Mouse (Mus musculus) forebrain, embryonic 14.5 days (tissue): ENCODE results near the gene Gsta1. TPM values are rescaled to one million over a fixed set of nuclear protein-coding genes. Genes with fewer than 3 reads are reported as not detected.
A peak's percentile ranks its signal among the peaks of the same experiment; 100 is the strongest.
"Not testable (repeated sequence)": the region's sequence is repeated elsewhere in the genome, so short reads cannot be mapped to it uniquely, and the experiment has no call there.

Experiments
- ATAC-seq: fragments of 200-750 bp; cut with Nextera tagmentation; 2 replicates; pipeline ENCODE4 v1.8.0; 2017; ENCODE audit warnings: mild to moderate bottlenecking, moderate library complexity
- DNase-seq: peaks from one replicate; pipeline ENCODE4 v3.0.0-alpha.2; 2015; ENCODE audit warnings: low spot score
- H3K27ac ChIP-seq: fragments of 300-500 bp; sonication (generic); 2 replicates; pipeline ENCODE4 v1.5.1; 2014; ENCODE audit warnings: low read depth, mild to moderate bottlenecking, control low read depth, low read length, moderate library complexity
- H3K27me3 ChIP-seq: fragments of 300-500 bp; sonication (generic); replicated peaks from 2 replicates; pipeline ENCODE4 v1.6.1; 2014; ENCODE audit warnings: low read length, control low read depth, mixed read lengths; ENCODE audit not compliant: control insufficient read depth, insufficient read depth
- H3K36me3 ChIP-seq: fragments of 300-500 bp; sonication (generic); 2 replicates; pipeline ENCODE4 v1.6.1; 2014; ENCODE audit warnings: low read length, control low read depth; ENCODE audit not compliant: control insufficient read depth, insufficient read depth
- H3K4me1 ChIP-seq: fragments of 300-500 bp; sonication (generic); 2 replicates; pipeline ENCODE4 v1.6.1; 2014; ENCODE audit warnings: antibody characterized with exemption, low read length, control low read depth; ENCODE audit not compliant: control insufficient read depth, insufficient read depth
- H3K4me2 ChIP-seq: fragments of 300-500 bp; sonication (generic); 2 replicates; pipeline ENCODE4 v1.6.1; 2014; ENCODE audit warnings: mild to moderate bottlenecking, control low read depth, low read length
- H3K4me3 ChIP-seq: fragments of 300-500 bp; sonication (generic); 2 replicates; pipeline ENCODE4 v1.5.1; 2014; ENCODE audit warnings: low read depth, low read length, control low read depth
- H3K9ac ChIP-seq: fragments of 300-500 bp; sonication (generic); 2 replicates; pipeline ENCODE4 v1.6.1; 2014; ENCODE audit warnings: mild to moderate bottlenecking, low read length, control low read depth, moderate library complexity
- H3K9me3 ChIP-seq: fragments of 300-500 bp; sonication (generic); replicated peaks from 2 replicates; pipeline ENCODE4 v1.6.1; 2016; ENCODE audit warnings: low read length, control low read depth, mixed read lengths; ENCODE audit not compliant: control insufficient read depth
- WGBS: fragments of 180-500 bp; shearing (Covaris S2); extraction: QIAGEN DNeasy Blood & Tissue Kit; methylation state at CpG from one replicate; pipeline ENCODE4 v1.1.7; 2014; 5-methylcytosine and 5-hydroxymethylcytosine counted together
- polyA plus RNA-seq: library from polyadenylated mRNA; unstranded; fragments of >200 nt; fragmentation: Nextera tagmentation; extraction: Ambion mirVana; gene quantifications from 2 replicates; pipeline ENCODE4 v1.2.1, GENCODE M21; 2014

The Gsta1 gene
- polyA plus RNA-seq, 1 experiment from 2014 or later = not detected

DNA sequence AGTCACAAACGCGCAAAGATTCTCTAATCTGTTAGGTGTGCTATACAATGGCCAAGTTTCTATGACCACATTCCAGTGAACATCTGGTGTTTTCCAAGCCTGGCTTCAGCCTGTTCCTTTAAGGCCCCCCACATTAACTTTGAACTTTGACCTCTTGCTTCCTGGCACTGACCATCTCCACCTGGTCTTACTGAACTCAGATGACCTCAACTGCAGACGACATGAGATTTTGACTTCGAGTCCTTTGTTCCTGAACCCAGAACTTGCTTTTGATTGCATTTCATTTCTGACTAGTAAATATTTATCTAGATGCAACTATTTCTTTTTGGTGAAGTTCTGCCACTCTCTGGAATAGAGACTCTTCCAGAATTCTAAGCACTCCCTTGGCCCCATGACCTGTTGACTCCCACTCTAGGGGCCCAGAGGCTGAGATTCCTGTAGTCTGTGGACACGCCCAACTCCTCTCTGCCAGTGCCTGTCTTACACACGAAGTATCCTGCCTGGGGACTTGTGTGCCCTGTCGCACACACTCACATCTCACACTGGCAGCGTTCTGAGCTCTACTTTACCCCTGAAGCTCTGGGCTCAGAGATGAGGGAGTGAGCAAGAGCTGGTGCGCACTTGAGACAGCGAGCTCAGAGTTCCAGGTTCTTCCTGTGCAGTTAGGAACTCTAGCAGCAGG, 7.1 kb upstream of the Gsta1 start:
- Histone ChIP-seq H3K4me2 (no peak overlapping the region), H3K4me3 (no peak overlapping the region), H3K9me3 (no peaks in the 10 kb centered on the region), H3K36me3 (no peaks in the 10 kb centered on the region), H3K9ac (no peak overlapping the region), H3K4me1 (no peaks in the 10 kb centered on the region), H3K27me3 (no peaks in the 10 kb centered on the region), H3K27ac (no peak overlapping the region)
- ATAC-seq (no peak), DNase-seq (no peak)
- WGBS = 85% methylated on average over 10 of the region's 10 CpGs

DNA sequence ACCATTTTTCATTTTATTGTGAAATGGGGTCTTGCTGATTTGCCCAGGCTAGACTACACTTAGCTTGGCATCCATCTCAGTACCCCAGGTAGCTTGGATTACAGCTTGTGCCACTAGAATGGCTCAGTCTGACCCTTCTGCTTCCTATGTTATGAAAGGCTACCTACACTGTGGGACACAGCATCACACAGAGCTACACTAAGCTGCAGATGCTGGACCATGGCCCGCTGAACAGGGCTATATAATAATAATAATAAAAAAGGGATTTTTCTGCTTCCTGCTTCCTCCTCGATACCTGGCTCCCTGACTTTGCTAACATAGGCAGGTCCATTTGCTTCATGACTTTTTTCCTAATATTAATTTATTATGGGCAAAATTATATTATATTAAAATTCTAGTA, 6.0 kb upstream of the Gsta1 start:
- Histone ChIP-seq H3K9me3 (no peaks in the 10 kb centered on the region), H3K4me3 (no peak overlapping the region), H3K4me2 (no peak overlapping the region), H3K27me3 (no peaks in the 10 kb centered on the region), H3K9ac (no peak overlapping the region), H3K4me1 (no peaks in the 10 kb centered on the region), H3K36me3 (no peaks in the 10 kb centered on the region), H3K27ac (no peak overlapping the region)
- ATAC-seq = no peak
- no peak for DNase-seq
- 86% methylated on average over 2 of the region's 2 CpGs for WGBS

DNA sequence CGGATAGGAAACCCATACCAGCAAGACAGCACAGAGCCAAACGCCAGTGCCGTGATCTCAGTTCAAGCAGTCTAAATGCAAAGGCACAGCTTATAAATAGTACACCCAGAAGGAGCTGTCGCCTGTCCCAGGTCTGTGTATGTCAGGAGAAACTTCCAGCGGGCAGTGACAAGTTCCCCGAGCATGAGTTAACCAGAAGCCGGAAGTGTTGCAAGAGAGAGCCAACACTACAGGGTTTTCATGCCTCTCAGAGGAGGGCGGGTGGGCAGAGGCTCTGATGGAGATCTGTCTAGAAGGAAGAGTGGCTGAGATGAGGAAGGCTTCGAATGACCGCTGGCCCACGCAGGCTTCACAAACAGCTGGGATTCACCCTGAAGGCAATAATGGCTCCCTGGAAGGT, 5.2 kb upstream of the Gsta1 start:
- 83% methylated on average over 11 of the region's 11 CpGs for WGBS
- H3K27ac ChIP-seq = no peak overlapping the region
- H3K27me3 ChIP-seq = no peaks in the 10 kb centered on the region
- no peak overlapping the region for H3K4me3 ChIP-seq
- H3K9me3 ChIP-seq = no peaks in the 10 kb centered on the region
- H3K9ac ChIP-seq = no peak overlapping the region
- ATAC-seq (no peak), DNase-seq (no peak)
- no peak overlapping the region for H3K4me2 ChIP-seq
- H3K4me1 ChIP-seq = no peaks in the 10 kb centered on the region
- H3K36me3 ChIP-seq = no peaks in the 10 kb centered on the region

DNA sequence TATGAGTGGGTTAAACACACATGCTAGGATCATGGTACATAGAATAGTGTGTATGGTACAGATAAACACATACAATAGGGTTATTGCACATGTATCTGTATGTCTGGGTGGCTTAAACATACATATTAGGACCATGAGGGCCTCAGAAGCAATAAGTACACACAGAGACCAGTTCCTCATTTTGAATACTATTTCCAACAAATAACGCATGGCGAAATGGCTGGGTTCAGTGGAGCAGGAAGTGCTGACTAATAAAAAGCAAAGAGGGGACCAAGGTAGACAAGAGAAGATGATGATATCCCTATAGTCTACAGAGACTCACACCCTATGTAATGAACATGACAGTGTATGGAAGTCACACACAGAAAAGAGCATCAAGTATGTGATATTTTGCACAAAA, 2.3 kb upstream of the Gsta1 start:
- H3K36me3 ChIP-seq = no peaks in the 10 kb centered on the region
- H3K27ac ChIP-seq = no peak overlapping the region
- no peaks in the 10 kb centered on the region for H3K27me3 ChIP-seq
- no peak overlapping the region for H3K4me3 ChIP-seq
- WGBS = 97% methylated on average over 2 of the region's 2 CpGs
- H3K4me1 ChIP-seq = no peaks in the 10 kb centered on the region
- H3K9ac ChIP-seq = no peak overlapping the region
- no peaks in the 10 kb centered on the region for H3K9me3 ChIP-seq
- ATAC-seq (no peak), DNase-seq (no peak)
- no peak overlapping the region for H3K4me2 ChIP-seq

DNA sequence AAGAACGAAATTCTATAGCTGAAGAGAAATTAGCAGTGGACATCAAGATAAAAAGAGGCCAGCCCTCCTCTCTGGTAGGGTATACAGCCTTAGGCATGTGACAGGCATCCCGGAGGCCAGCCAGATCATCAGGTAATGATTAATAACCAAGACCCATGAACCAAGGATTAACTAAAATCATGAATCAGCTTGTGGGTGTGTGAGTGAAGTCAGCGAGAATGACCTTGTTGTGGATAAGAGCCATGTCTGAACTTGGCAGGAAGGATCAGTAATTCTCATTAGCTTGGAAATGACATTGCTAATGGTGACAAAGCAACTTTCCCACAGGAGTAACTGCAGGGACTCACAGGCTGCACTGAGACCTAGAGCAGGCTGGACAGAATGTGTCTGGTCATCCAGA, 798 bp upstream of the Gsta1 start:
- not testable (repeated sequence) for H3K4me2 ChIP-seq, H3K27me3 ChIP-seq, H3K36me3 ChIP-seq, ATAC-seq, H3K4me3 ChIP-seq, H3K4me1 ChIP-seq, H3K9ac ChIP-seq, DNase-seq, H3K9me3 ChIP-seq, H3K27ac ChIP-seq
- WGBS = 73% methylated on average over 3 of the region's 3 CpGs

DNA sequence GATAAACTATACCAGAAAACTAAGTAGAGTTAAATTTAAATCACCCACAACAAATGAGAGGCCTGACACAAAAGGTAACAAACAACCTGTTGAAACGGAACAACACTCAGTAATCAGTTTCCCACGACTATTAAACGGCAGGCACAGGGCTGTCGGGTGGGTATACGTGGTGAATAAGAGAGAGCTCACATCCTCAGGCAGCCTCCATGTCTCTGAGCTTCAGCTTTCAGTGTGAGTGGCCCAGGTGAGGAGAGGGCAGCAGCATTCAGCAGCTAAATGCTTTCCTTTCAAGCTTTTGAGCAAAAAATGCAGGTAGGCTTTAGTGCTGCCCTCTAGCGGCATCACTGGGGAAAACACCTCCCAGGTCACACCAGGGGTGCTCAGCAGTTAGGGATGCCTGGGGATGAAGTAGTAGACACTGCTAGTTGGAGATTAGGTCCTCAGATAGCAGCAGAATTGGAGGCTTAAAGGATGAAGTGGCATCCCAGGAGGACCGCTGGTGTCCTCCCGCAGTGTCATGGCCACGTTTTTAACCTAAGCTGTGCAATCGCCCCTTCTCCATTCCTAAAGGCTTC, 2.8 kb downstream of the Gsta1 start:
- ATAC-seq, H3K36me3 ChIP-seq: not testable (repeated sequence)
- WGBS = no CpG with 5 or more reads among the region's 10 CpGs

DNA sequence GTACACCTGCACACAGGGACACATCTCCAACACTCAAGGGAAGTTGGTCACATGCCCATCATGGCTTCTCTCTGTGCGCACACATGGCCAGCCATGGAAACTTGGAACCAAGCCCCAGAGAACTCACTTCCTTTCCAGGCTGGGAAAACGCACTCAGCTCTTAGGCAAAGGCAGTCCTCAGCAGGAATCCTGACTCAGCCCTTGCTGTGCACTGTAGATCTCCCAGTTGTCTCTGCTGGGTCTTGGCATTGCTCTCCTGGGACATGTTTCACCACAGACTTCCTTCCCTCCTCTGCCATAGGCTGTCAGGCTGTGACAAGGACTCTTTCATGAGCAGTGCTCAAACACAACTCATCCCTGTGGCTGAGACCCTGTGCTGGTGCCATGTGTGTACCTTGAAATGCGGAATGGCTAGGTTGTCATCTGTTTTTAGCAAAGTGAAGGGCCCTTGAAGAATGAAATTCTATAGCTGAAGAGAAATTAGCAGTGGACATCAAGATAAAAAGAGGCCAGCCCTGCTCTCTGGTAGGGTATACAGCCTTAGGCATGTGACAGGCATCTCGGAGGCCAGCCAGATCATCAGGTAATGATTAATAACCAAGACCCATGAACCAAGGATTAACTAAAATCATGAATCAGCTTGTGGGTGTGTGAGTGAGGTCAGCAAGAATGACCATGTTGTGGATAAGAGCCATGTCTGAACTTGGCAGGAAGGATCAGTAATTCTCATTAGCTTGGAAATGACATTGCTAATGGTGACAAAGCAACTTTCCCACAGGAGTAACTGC, 25.4 kb downstream of the Gsta1 start:
- 90% methylated on average over 4 of the region's 4 CpGs for WGBS

More for the DNA sequence above, 2.8 kb downstream of the Gsta1 start:
- not testable (repeated sequence) for H3K9ac ChIP-seq, H3K4me1 ChIP-seq, DNase-seq, H3K4me2 ChIP-seq, H3K9me3 ChIP-seq, H3K27me3 ChIP-seq, H3K27ac ChIP-seq, H3K4me3 ChIP-seq

DNA sequence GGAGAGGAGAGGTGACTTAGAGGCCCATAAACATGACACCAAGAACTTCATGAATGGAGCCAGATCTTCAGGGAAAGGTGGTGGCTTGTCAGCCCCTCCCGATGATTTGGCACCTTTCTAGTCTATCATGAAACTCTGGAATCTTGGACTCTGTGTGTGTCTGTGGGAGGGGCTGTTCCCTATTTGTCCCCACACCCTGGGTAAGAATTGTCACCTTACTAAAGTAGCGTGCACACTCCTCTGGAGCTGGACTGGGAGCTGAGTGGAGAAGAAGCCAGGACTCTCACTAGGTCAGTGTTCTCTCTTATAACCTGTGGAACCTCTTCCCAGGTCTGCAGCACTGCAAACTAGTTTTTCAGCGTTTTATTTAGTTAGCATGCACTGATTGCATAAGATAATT, 26.5 kb downstream of the Gsta1 start, which contains the start of gene Gm3776:
TSS of gene Gm3776 (plus strand) at position 216 of the 400 bp plus-strand sequence.
- 78% methylated on average over 1 of the region's 3 CpGs for WGBS
- not testable (repeated sequence) for H3K36me3 ChIP-seq, ATAC-seq

More for the DNA sequence above, 25.4 kb downstream of the Gsta1 start:
- ATAC-seq, H3K4me2 ChIP-seq, H3K9ac ChIP-seq, H3K36me3 ChIP-seq, H3K27ac ChIP-seq, H3K9me3 ChIP-seq, H3K4me3 ChIP-seq, H3K4me1 ChIP-seq, DNase-seq, H3K27me3 ChIP-seq: not testable (repeated sequence)

DNA sequence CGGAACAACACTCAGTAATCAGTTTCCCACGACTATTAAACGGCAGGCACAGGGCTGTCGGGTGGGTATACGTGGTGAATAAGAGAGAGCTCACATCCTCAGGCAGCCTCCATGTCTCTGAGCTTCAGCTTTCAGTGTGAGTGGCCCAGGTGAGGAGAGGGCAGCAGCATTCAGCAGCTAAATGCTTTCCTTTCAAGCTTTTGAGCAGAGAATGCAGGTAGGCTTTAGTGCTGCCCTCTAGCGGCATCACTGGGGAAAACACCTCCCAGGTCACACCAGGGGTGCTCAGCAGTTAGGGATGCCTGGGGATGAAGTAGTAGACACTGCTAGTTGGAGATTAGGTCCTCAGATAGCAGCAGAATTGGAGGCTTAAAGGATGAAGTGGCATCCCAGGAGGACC, 29.2 kb downstream of the Gsta1 start:
- not testable (repeated sequence) for H3K36me3 ChIP-seq, H3K27ac ChIP-seq, H3K27me3 ChIP-seq, H3K9me3 ChIP-seq, H3K4me3 ChIP-seq, H3K4me1 ChIP-seq, H3K9ac ChIP-seq, DNase-seq, H3K4me2 ChIP-seq
- WGBS = 0% methylated on average over 1 of the region's 6 CpGs
- ATAC-seq = peak; percentile 68

More for the DNA sequence above, 26.5 kb downstream of the Gsta1 start, which contains the start of gene Gm3776:
- H3K27me3 ChIP-seq, H3K9me3 ChIP-seq, H3K4me2 ChIP-seq, H3K4me3 ChIP-seq, H3K27ac ChIP-seq, H3K9ac ChIP-seq, H3K4me1 ChIP-seq, DNase-seq: not testable (repeated sequence)
